In genomic region chr4:28298911-28299353, GRCm38 (mm10) we compare ENCODE assay signal across 8 mouse cellular contexts.
DNase-seq lines count a peak whose midpoint lies in the region; ATAC-seq and TF ChIP-seq lines count a peak whose summit lies in the region.

No protein-coding gene starts in this region.

- ATAC-seq in lung, embryonic 15.5 days (ENCODE audit: borderline replicate concordance, extremely low read depth, low FRiP score, low TSS enrichment), result peak; percentile 78; the same call in 1 of the 2 replicates
- peak; percentile 86 for ATAC-seq in embryonic facial prominence, embryonic 11.5 days (replicated peaks; ENCODE audit: insufficient number of reproducible peaks, low FRiP score, low TSS enrichment, low read depth)
- peak; percentile 53 for ATAC-seq in hindbrain, embryonic 11.5 days (ENCODE audit: low FRiP score)
- peak; percentile 41; the same call in 1 of the 2 replicates for ATAC-seq in limb, embryonic 14.5 days (ENCODE audit: low FRiP score, low read depth)

- H3K4me1 ChIP-seq in lung, embryonic 15.5 days, result peaks cover 4% of the 10 kb centered on the region; the same call in 1 of the 2 replicates
- no peaks in the 10 kb centered on the region for H3K4me1 ChIP-seq in embryonic facial prominence, embryonic 11.5 days (ENCODE audit: control insufficient read depth, insufficient read depth, low read length)
- no peaks in the 10 kb centered on the region for H3K4me1 ChIP-seq in hindbrain, embryonic 11.5 days (replicated peaks; ENCODE audit: control insufficient read depth, insufficient read depth, low read length)
- H3K4me1 ChIP-seq in limb, embryonic 14.5 days (ENCODE audit: control insufficient read depth, insufficient read depth, low read length), result no peaks in the 10 kb centered on the region
- H3K4me1 ChIP-seq in cerebellum, adult 2 months (ENCODE audit: control insufficient read depth, insufficient read depth, low read length), result no peaks in the 10 kb centered on the region

- no peak overlapping the region for H3K27ac ChIP-seq in lung, embryonic 15.5 days
- no peak overlapping the region for H3K27ac ChIP-seq in embryonic facial prominence, embryonic 11.5 days (replicated peaks; ENCODE audit: low read depth, low read length)
- no peak overlapping the region for H3K27ac ChIP-seq in hindbrain, embryonic 11.5 days (ENCODE audit: low read depth, low read length)
- H3K27ac ChIP-seq in limb, embryonic 14.5 days (replicated peaks; ENCODE audit: low read depth, low read length), result no peak overlapping the region
- H3K27ac ChIP-seq in cerebellum, adult 2 months (ENCODE audit: insufficient read depth, low read length), result no peak overlapping the region

- TF ChIP-seq POLR2A in limb, embryonic 14.5 days (IDR thresholded peaks at IDR 0.05; ENCODE audit: borderline replicate concordance, extremely low read depth, insufficient read depth, insufficient read length), result no peak
- no peak for TF ChIP-seq POLR2A in cerebellum, adult 2 months (IDR thresholded peaks at IDR 0.05; ENCODE audit: borderline replicate concordance, insufficient read depth, low read length)

- no peaks in the 10 kb centered on the region for H3K36me3 ChIP-seq in lung, embryonic 15.5 days
- no peaks in the 10 kb centered on the region for H3K36me3 ChIP-seq in embryonic facial prominence, embryonic 11.5 days (replicated peaks; ENCODE audit: control insufficient read depth, insufficient read depth, low read depth, low read length)
- H3K36me3 ChIP-seq in hindbrain, embryonic 11.5 days (ENCODE audit: control insufficient read depth, insufficient read depth, low read length), result no peaks in the 10 kb centered on the region
- H3K36me3 ChIP-seq in limb, embryonic 14.5 days (ENCODE audit: control insufficient read depth, insufficient read depth, low read length), result no peaks in the 10 kb centered on the region

- WGBS in lung, embryonic 15.5 days, result 37% methylated on average over 7 of the region's 7 CpGs
- 59% methylated on average over 7 of the region's 7 CpGs for WGBS in embryonic facial prominence, embryonic 11.5 days
- 51% methylated on average over 7 of the region's 7 CpGs for WGBS in hindbrain, embryonic 11.5 days
- 47% methylated on average over 7 of the region's 7 CpGs for WGBS in limb, embryonic 14.5 days
- WGBS in cerebellum, adult 2 months, result 75% methylated on average over 7 of the region's 7 CpGs

- no peaks in the 10 kb centered on the region for H3K9me3 ChIP-seq in lung, embryonic 15.5 days
- no peaks in the 10 kb centered on the region for H3K9me3 ChIP-seq in embryonic facial prominence, embryonic 11.5 days (replicated peaks; ENCODE audit: control insufficient read depth, low read length)
- H3K9me3 ChIP-seq in hindbrain, embryonic 11.5 days (ENCODE audit: control insufficient read depth, low read length), result no peaks in the 10 kb centered on the region
- no peaks in the 10 kb centered on the region for H3K9me3 ChIP-seq in limb, embryonic 14.5 days (ENCODE audit: control insufficient read depth, low read length)

- TF ChIP-seq CTCF in cerebellum, adult 2 months (IDR thresholded peaks at IDR 0.05; ENCODE audit: borderline replicate concordance, insufficient read depth, low read depth, low read length), result no peak

- H3K4me3 ChIP-seq in lung, embryonic 15.5 days, result no peak overlapping the region
- H3K4me3 ChIP-seq in embryonic facial prominence, embryonic 11.5 days (ENCODE audit: low read depth, low read length), result no peak overlapping the region
- H3K4me3 ChIP-seq in hindbrain, embryonic 11.5 days (ENCODE audit: low read depth, low read length), result no peak overlapping the region
- no peak overlapping the region for H3K4me3 ChIP-seq in limb, embryonic 14.5 days (replicated peaks; ENCODE audit: low read length)
- H3K4me3 ChIP-seq in cerebellum, adult 2 months (replicated peaks; ENCODE audit: insufficient read depth, low read depth, low read length), result no peak overlapping the region

- H3K9ac ChIP-seq in lung, embryonic 15.5 days, result no peak overlapping the region
- no peak overlapping the region for H3K9ac ChIP-seq in embryonic facial prominence, embryonic 11.5 days (replicated peaks; ENCODE audit: low read length)
- no peak overlapping the region for H3K9ac ChIP-seq in hindbrain, embryonic 11.5 days (ENCODE audit: low read depth, low read length)
- no peak overlapping the region for H3K9ac ChIP-seq in limb, embryonic 14.5 days (ENCODE audit: low read depth, low read length, severe bottlenecking)

- H3K4me2 ChIP-seq in lung, embryonic 15.5 days, result no peak overlapping the region
- H3K4me2 ChIP-seq in embryonic facial prominence, embryonic 11.5 days (ENCODE audit: low read depth, low read length), result no peak overlapping the region
- H3K4me2 ChIP-seq in hindbrain, embryonic 11.5 days (replicated peaks; ENCODE audit: low read depth, low read length), result no peak overlapping the region
- H3K4me2 ChIP-seq in limb, embryonic 14.5 days (replicated peaks; ENCODE audit: low read depth, low read length, severe bottlenecking), result no peak overlapping the region

- DNase-seq in lung, postnatal 25 days (ENCODE audit: low spot score), result no peak
- DNase-seq in embryonic facial prominence, embryonic 11.5 days (ENCODE audit: low spot score), result peak; percentile 62
- DNase-seq in hindbrain, embryonic 11.5 days (ENCODE audit: low spot score), result peak; percentile 25
- peak; percentile 22 for DNase-seq in limb, embryonic 14.5 days (ENCODE audit: low spot score)
- DNase-seq in thymus, postnatal 10 days (ENCODE audit: low spot score in 2 of 2), result no peak
- no peak for DNase-seq in cerebellum, adult 2 months
- no peak for DNase-seq in spleen, postnatal 10 days (ENCODE audit: low spot score in 2 of 2)

- H3K27me3 ChIP-seq in lung, embryonic 15.5 days, result no peaks in the 10 kb centered on the region
- no peaks in the 10 kb centered on the region for H3K27me3 ChIP-seq in embryonic facial prominence, embryonic 11.5 days (ENCODE audit: control insufficient read depth, insufficient read depth, low read length)
- no peaks in the 10 kb centered on the region for H3K27me3 ChIP-seq in hindbrain, embryonic 11.5 days (ENCODE audit: control insufficient read depth, insufficient read depth, low read length)
- no peaks in the 10 kb centered on the region for H3K27me3 ChIP-seq in limb, embryonic 14.5 days (ENCODE audit: control insufficient read depth, insufficient read depth, low read length)
- H3K27me3 ChIP-seq in cerebellum, adult 2 months (ENCODE audit: control insufficient read depth, insufficient read depth, low read length), result no peaks in the 10 kb centered on the region

Comparison
In these comparisons a context has a peak if more than half of its experiments do, and no peak if none do; other contexts are left out.
1. DNase-seq: peak in embryonic facial prominence, embryonic 11.5 days (single experiment), hindbrain, embryonic 11.5 days (single experiment) and limb, embryonic 14.5 days (single experiment); none in lung, postnatal 25 days (single experiment), thymus, postnatal 10 days (0 of 2), cerebellum, adult 2 months (0 of 2) and spleen, postnatal 10 days (0 of 2).
2. Peak in every context shown above with its lines, with median percentiles within 50 percentile points of each other: ATAC-seq.